Mouse (Mus musculus): Measurements from ENCODE around the gene Zdhhc8. TPM values are rescaled to one million over a fixed set of nuclear protein-coding genes. Genes with fewer than 3 reads are reported as not detected.

Gene Zdhhc8
- polyA plus RNA-seq, 1 experiment = 14.3 TPM

DNA sequence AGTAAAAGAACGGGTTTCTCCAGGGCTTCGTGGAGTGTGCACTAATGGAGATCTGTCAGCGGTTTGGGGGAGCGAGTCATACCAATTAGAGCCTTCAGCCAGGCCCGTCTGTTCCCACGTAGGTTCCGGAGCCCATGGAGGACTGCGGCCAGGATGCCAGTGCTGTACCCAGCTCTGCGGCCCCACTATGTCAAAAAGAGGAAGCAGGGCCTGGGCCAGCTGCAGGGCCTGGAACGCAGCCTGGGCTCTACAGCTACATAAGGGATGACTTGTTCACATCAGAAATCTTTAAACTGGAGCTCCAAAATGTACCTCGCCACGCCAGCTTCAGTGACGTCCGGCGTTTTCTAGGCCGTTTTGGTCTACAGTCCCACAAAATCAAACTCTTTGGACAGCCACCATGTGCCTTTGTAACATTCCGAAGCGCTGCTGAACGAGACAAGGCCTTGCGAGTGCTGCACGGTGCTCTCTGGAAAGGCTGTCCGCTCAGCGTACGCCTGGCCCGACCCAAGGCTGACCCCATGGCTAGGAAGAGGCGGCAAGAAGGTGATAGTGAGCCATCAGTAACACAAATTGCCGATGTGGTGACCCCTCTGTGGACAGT is 14.5 kb upstream of the Zdhhc8 start:
- TF ChIP-seq CTCF (IDR thresholded peaks at IDR 0.05; ENCODE audit: low read depth, low read length) (no peak), POLR2A (IDR thresholded peaks at IDR 0.05; ENCODE audit: borderline replicate concordance, low read depth, low read length) (0 out of 2 replicates have a peak, but pooled peaks have one; percentile 29)
- Histone ChIP-seq H3K27ac (ENCODE audit: insufficient read depth, low read depth, low read length) (peak overlapping the region; percentile 88), H3K4me3 (ENCODE audit: insufficient read depth, low read length) (peak overlapping the region; percentile 89), H3K4me1 (ENCODE audit: control insufficient read depth, insufficient read depth, low read length) (peaks cover 21% of the 10 kb centered on the region)

DNA sequence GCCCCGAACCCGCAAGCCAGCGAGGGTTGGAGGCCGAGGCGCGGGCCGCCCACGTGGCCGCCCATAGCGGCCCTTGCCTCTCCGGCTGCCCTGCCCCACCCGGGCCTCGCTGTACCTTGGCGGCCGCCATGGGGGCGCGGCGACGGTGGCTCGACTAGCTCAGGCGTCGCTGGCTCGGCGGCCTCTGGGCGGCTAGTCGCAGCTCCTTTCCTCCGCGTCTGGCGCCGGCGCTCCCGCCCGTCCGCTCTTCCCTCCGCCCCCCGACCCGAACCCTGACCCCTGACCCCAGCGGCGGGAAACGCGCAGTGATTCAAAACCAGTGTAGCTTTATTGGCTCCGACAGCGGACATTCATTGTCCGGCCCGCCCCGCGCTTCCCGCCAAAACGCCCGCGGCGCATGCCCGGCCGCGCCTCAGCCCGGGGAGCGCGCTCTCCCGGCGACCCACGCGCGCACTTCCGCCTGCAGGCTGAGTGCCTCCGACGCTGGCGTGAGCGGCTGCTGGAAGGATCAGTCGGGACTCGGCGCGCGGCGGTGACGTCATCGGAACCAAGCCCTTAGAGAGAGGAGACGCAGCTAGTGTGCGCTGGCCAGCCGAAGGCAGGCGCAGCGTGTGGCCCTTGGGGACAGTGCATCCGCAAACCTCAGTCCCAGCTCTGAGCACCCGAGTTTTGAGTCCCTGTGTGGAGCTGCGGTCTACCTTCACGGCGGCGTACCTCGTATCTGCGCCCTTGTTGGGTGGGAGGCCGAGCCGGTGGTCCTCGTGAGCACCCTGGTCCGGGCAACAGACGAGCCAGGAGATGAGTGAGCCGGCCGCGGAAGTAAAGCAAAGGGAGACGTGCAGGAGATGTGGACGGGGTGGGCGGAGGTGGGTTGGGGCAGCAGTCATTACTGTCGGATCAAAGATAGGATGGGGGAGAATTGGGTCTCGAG is 13.8 kb upstream of the Zdhhc8 start, which contains the start of the genes Trmt2a and Ranbp1:
Trmt2a (plus strand) TSS at position 247 of the 931 bp plus-strand sequence.
Ranbp1 (minus strand) TSS at position 300 of the 931 bp plus-strand sequence.
- H3K4me3 ChIP-seq (ENCODE audit: insufficient read depth, low read length) = peak within 1 kb of the TSS; percentile 99
- peaks cover 21% of the 10 kb centered on the region for H3K4me1 ChIP-seq (ENCODE audit: control insufficient read depth, insufficient read depth, low read length)
- peak within 1 kb of the TSS; percentile 88 for H3K27ac ChIP-seq (ENCODE audit: insufficient read depth, low read depth, low read length)
- TF ChIP-seq POLR2A (IDR thresholded peaks at IDR 0.05; ENCODE audit: borderline replicate concordance, low read depth, low read length) (no peak; the same call in 1 of the 2 replicates), CTCF (IDR thresholded peaks at IDR 0.05; ENCODE audit: low read depth, low read length) (0 out of 2 replicates have a peak, but pooled peaks have one; percentile 7)

DNA sequence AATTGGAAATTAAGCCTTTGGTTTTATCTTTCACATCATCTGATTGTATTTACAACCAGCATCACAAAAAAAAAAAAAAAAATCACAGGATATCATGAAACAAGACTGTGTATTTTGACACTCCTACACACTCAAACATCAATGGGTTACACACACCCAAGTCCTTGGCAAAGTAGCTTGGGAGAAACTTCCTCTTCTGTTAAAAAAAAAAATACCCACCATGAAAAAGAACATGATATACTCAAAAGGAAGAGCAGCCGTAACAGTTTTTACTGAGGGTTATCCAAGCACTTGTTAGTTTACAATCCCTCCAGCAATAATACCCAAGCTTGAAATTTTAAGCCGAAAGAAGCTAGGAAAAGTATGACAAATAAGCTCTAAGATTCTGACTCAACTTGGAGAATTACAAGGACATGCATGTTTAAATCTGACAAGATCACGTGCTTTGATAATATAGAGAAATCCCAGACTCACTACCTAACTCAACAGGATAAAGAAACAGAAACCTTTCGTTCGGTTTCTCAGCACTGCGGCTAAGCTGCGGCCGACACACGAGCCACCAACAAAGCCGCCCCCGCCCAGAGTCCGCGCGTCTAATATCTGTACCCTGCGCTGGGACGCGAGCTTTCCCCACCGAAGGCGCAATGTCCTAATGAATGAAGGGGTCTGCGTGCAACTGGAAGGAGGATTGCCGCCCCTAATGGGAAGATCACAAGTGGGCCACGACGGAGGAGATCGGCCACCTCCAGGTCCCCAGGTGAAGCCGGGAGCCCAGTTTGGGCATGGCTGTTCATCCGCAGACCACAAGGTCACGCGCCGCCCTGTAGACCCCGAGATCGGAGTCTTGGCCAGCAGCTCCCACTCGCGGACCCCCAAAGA is 12.8 kb upstream of the Zdhhc8 start:
- TF ChIP-seq CTCF (IDR thresholded peaks at IDR 0.05; ENCODE audit: low read depth, low read length) = no peak
- no peak for TF ChIP-seq POLR2A (IDR thresholded peaks at IDR 0.05; ENCODE audit: borderline replicate concordance, low read depth, low read length)
- H3K27ac ChIP-seq (ENCODE audit: insufficient read depth, low read depth, low read length) = peak overlapping the region; percentile 55
- peaks cover 21% of the 10 kb centered on the region for H3K4me1 ChIP-seq (ENCODE audit: control insufficient read depth, insufficient read depth, low read length)
- peak overlapping the region; percentile 99 for H3K4me3 ChIP-seq (ENCODE audit: insufficient read depth, low read length)

DNA sequence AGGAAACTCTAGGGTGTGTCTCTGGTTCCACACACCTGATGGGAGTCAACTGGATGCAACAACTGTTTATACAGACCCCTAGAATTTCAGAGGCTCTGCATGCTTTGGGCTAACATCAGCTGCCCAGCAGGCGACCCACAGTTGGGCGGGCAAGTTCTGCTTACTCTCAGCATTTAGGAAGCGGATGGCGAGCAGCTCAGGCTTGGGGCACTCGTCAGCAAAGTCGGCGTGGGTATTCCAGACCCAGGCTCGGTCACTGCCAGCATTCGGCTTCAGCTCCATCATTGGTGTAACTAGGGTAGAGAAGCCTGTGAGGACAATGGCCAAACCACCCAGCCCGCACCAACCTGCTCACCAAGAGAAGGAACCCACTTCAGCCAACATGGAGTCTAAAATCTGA is 6.6 kb upstream of the Zdhhc8 start:
- Histone ChIP-seq H3K4me1 (ENCODE audit: control insufficient read depth, insufficient read depth, low read length) (peaks cover 2% of the 10 kb centered on the region), H3K4me3 (ENCODE audit: insufficient read depth, low read length) (no peak overlapping the region), H3K27ac (ENCODE audit: insufficient read depth, low read depth, low read length) (no peak overlapping the region)
- TF ChIP-seq CTCF (IDR thresholded peaks at IDR 0.05; ENCODE audit: low read depth, low read length) = no peak
- no peak for TF ChIP-seq POLR2A (IDR thresholded peaks at IDR 0.05; ENCODE audit: borderline replicate concordance, low read depth, low read length)

DNA sequence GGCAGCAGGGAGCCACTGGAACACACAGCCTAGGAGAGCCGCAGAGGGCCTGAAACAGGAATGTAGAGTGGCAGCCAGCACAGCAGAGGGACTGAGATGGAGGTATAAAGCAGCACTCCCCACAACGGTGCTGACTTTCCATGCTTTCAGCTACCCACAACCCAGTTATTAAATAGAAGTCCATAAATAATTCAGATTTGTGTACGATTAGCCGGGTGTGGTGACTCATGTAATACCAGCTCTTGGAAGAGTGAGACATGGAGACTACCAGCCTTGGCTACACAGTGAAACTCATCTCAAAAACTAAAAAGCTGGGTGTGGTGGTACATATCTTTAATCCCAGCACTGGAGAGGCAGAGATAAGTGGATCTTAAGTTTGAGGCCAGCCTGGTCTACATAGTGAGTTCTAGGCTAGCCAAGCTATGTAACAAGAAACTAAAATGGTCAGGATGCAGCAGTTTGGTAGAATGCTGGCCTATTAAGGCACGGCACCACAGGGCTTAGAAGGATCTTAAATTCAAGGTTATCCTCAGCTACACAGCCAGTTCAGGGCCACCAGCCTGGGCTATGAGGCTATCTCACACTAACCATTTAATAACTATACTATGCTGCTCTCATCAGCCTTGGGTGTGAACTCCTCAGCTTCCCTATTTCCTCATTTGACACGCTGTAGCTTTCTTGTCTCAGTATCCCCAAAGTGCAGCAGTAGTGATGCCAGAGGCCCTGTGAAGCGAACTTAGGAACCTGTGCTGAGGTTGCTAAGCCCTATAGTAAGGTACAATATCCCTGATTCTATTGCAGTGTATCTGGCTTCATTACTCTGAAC is 2.0 kb upstream of the Zdhhc8 start:
- Histone ChIP-seq H3K27ac (ENCODE audit: insufficient read depth, low read depth, low read length) (no peak overlapping the region), H3K4me1 (ENCODE audit: control insufficient read depth, insufficient read depth, low read length) (0 out of 2 replicates have a peak, but pooled peaks cover 4% of the 10 kb centered on the region), H3K4me3 (ENCODE audit: insufficient read depth, low read length) (no peak overlapping the region)
- TF ChIP-seq POLR2A (IDR thresholded peaks at IDR 0.05; ENCODE audit: borderline replicate concordance, low read depth, low read length) (no peak), CTCF (IDR thresholded peaks at IDR 0.05; ENCODE audit: low read depth, low read length) (no peak)

DNA sequence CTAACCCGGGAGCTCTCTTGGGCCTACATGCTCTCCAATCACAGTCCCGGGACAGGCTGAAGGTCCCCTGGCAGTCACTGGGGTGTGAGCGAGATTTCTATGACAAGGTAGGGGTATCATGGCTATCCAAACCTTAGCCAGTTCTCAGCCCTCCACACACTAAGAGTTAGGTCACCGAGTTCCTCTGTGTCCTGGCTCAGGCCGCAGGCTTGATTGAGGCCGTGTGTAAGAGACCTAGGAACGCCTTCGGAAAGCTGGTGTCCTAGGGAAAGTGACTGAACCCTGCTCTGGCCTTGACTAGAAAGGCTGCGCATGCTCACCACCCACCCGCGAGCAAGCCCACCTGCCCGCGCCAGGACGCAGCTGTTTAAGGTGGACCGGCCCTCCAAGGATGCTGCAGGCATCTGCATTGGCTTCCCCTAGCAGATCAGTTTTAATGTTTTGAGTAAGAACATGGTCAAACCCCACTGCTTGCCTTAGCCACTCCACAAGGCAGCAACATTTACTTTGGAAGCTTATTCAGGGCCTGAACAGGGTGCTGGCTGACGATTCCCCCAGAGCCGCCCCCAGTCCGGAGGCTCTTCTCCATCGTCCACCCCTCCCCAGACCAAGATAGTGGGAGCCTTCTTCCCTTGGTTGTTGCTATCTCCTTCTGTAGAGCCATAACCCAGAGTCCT is 591 bp upstream of the Zdhhc8 start:
- TF ChIP-seq POLR2A (IDR thresholded peaks at IDR 0.05; ENCODE audit: borderline replicate concordance, low read depth, low read length) = no peak
- no peak for TF ChIP-seq CTCF (IDR thresholded peaks at IDR 0.05; ENCODE audit: low read depth, low read length)
- peak overlapping the region; percentile 73 for H3K4me3 ChIP-seq (ENCODE audit: insufficient read depth, low read length)
- H3K27ac ChIP-seq (ENCODE audit: insufficient read depth, low read depth, low read length) = no peak overlapping the region
- H3K4me1 ChIP-seq (ENCODE audit: control insufficient read depth, insufficient read depth, low read length) = 0 out of 2 replicates have a peak, but pooled peaks cover 4% of the 10 kb centered on the region

DNA sequence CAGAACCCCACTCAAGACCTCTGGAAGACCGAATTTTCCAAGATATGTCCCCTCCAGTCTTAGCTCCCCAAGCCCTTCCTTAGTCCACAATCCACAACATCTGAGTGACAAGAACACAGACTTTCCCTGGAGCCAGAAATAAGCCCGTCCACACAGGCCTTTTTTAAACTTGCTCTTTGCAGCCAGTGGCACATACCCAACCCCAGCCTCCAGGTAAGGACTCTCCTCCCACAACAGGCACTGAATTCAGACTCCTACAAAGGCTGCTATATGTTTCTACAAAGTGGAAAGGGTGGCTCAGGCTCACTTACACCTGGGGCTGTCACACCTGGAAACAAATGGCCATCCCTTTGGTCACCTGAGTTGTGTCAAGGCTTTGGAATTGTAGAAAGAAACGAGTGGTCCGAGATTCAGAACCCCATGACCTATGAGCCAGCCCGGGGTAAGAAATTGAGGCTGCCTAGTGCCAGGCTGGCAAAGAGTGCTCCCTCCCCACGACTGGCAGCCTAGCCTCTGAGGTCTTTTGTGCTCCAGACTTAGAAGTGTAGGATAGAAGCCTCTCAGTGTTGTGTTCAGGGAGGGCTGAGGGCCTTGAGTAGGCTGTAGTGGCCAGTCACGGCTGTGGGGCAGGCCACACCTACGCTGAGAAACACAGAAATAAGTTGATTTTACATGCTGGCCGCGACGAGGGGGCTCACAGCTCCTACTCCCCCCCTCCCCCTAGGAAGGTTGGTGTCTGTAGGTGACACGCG is 841 bp downstream of the Zdhhc8 start:
- Histone ChIP-seq H3K4me1 (ENCODE audit: control insufficient read depth, insufficient read depth, low read length) (peaks cover 10% of the 10 kb centered on the region; the same call in 1 of the 2 replicates), H3K27ac (ENCODE audit: insufficient read depth, low read depth, low read length) (no peak overlapping the region), H3K4me3 (ENCODE audit: insufficient read depth, low read length) (peak overlapping the region; percentile 73)
- TF ChIP-seq CTCF (IDR thresholded peaks at IDR 0.05; ENCODE audit: low read depth, low read length) (no peak), POLR2A (IDR thresholded peaks at IDR 0.05; ENCODE audit: borderline replicate concordance, low read depth, low read length) (no peak)
